Mouse (Mus musculus) bone marrow macrophage, adult 2 months (primary cell): ENCODE measurements around the gene Pla2g6.

Experiments
- CTCF ChIP-seq: IDR thresholded peaks from 2 replicates; pipeline ENCODE4 v1.5.1; 2012; ENCODE audit warnings: low read depth, mild to moderate bottlenecking, low read length, moderate library complexity
- POLR2A ChIP-seq: IDR thresholded peaks from 2 replicates; pipeline ENCODE4 v1.6.1; 2012; ENCODE audit warnings: mild to moderate bottlenecking, low read depth, low read length, borderline replicate concordance

GRCm38 (mm10) chr15:79261095-79261725 lies 67.0 kb downstream of the Pla2g6 start:
- TF ChIP-seq CTCF (no peak), POLR2A (no peak)
